In genomic region chr2:170120139-170121027, GRCm38 (mm10) we compare ENCODE assay signal across 21 mouse cellular contexts. TPM values are rescaled to one million over a fixed set of nuclear protein-coding genes. Genes with fewer than 3 reads are reported as not detected.
DNase-seq lines count a peak whose midpoint lies in the region; ATAC-seq and TF ChIP-seq lines count a peak whose summit lies in the region.
"Had no signal": no experiment of that assay in that cellular context is flagged by ENCODE, and none has a peak within 500 bp of the region (broad histone marks: within the 10 kb centered on the region; RNA-seq: fewer than 3 reads in every experiment).

No protein-coding gene starts in this region.

- H3K9ac ChIP-seq in heart, embryonic 11.5 days (ENCODE audit: low read depth, low read length): no peak overlapping the region
- H3K9ac ChIP-seq: embryonic facial prominence, embryonic 12.5 days; forebrain, postnatal 0 days; limb, embryonic 15.5 days had no signal

- H3K4me1 ChIP-seq in E14TG2a.4 (replicated peaks; ENCODE audit: low read depth, low read length): peaks cover 97% of the 10 kb centered on the region
- H3K4me1 ChIP-seq in heart, embryonic 11.5 days (ENCODE audit: control insufficient read depth, insufficient read depth, low read length): peaks cover 3% of the 10 kb centered on the region; the same call in 1 of the 2 replicates

- peaks cover 96% of the 10 kb centered on the region for H3K36me3 ChIP-seq in E14TG2a.4 (ENCODE audit: insufficient read depth, low read length)
- peaks cover 22% of the 10 kb centered on the region for H3K36me3 ChIP-seq in myocyte (ENCODE audit: control insufficient read depth, insufficient read depth)
- H3K36me3 ChIP-seq in heart, embryonic 11.5 days (ENCODE audit: control insufficient read depth, insufficient read depth, low read length): peaks cover 23% of the 10 kb centered on the region

- TF ChIP-seq CTCF in E14TG2a.4 (conservative IDR thresholded peaks at IDR 0.05; ENCODE audit: low read length): no peak

- H3K79me2 ChIP-seq in myocyte (ENCODE audit: control insufficient read depth, insufficient read depth): peaks cover 53% of the 10 kb centered on the region

- intact Hi-C loops in left cerebral cortex, postnatal 4 days (cut with DNase I): no loop called here

- ATAC-seq in heart, embryonic 11.5 days (replicated peaks; ENCODE audit: insufficient number of reproducible peaks, low FRiP score, low TSS enrichment): no peak
- ATAC-seq: forebrain, postnatal 0 days had no signal

- H3ac ChIP-seq in myocyte (ENCODE audit: control insufficient read depth, insufficient read length): no peak overlapping the region

- no peak overlapping the region for H3K4me2 ChIP-seq in myocyte (ENCODE audit: low read depth)
- H3K4me2 ChIP-seq in heart, embryonic 11.5 days: no peak overlapping the region
- H3K4me2 ChIP-seq: embryonic facial prominence, embryonic 12.5 days; limb, embryonic 15.5 days; midbrain, embryonic 11.5 days had no signal

- no peaks in the 10 kb centered on the region for H3K9me3 ChIP-seq in E14TG2a.4 (ENCODE audit: low read length)
- no peaks in the 10 kb centered on the region for H3K9me3 ChIP-seq in heart, embryonic 11.5 days (replicated peaks; ENCODE audit: control insufficient read depth, low read length)
- H3K9me3 ChIP-seq: embryonic facial prominence, embryonic 12.5 days; hindbrain, embryonic 10.5 days; limb, embryonic 15.5 days had no signal

- 83% methylated on average over 19 of the region's 19 CpGs for WGBS in heart, embryonic 11.5 days (ENCODE audit: insufficient replicate concordance)

- H3K27ac ChIP-seq in heart, embryonic 11.5 days (ENCODE audit: low read depth, low read length): no peak overlapping the region
- H3K27ac ChIP-seq: embryonic facial prominence, embryonic 12.5 days; hindbrain, embryonic 10.5 days; limb, embryonic 15.5 days had no signal

- H3K27me3 ChIP-seq in E14TG2a.4 (ENCODE audit: insufficient read depth, low read length) (no peaks in the 10 kb centered on the region), myocyte (ENCODE audit: control insufficient read depth, insufficient read depth, insufficient read length) (no peaks in the 10 kb centered on the region)
- no peaks in the 10 kb centered on the region for H3K27me3 ChIP-seq in heart, embryonic 11.5 days (ENCODE audit: control insufficient read depth, insufficient read depth, low read length)
- H3K27me3 ChIP-seq: CH12.LX; embryonic facial prominence, embryonic 12.5 days; limb, embryonic 15.5 days had no signal

- peak; percentile 17 for DNase-seq in left cerebral cortex, postnatal 4 days
- no peak for DNase-seq in left cerebral cortex, adult 8-10 months (ENCODE audit: low spot score in 2 of 2)
- peak; percentile 84 for DNase-seq in adrenal gland, adult 8-10 months
- DNase-seq in Muller cell, postnatal 12 days (ENCODE audit: inconsistent ontology term): no peak
- DNase-seq: cerebellum, adult 11 months; forebrain, postnatal 0 days; kidney, adult 2 months; kidney, postnatal 25 days; layer of hippocampus, adult 9-11 months; lung, adult 2 months; retina, postnatal 1 day; right cerebral cortex, postnatal 4 days; thymus, adult 18-20 months had no signal

- H3K4me3 ChIP-seq in E14TG2a.4 (replicated peaks; ENCODE audit: low read length) (peak overlapping the region; percentile 50), myocyte (no peak overlapping the region)
- no peak overlapping the region for H3K4me3 ChIP-seq in heart, embryonic 11.5 days (ENCODE audit: low read depth, low read length)
- H3K4me3 ChIP-seq: embryonic facial prominence, embryonic 12.5 days; hindbrain, embryonic 10.5 days; limb, embryonic 15.5 days had no signal

- TF ChIP-seq POLR2A in myocyte (IDR thresholded peaks at IDR 0.05; ENCODE audit: insufficient read length, low read depth): no peak

TF ChIP-seq in myocyte, 11 proteins besides CTCF, POLR2A, EP300 and RAD21:
- TF ChIP-seq SRF (IDR thresholded peaks at IDR 0.05; ENCODE audit: control insufficient read depth, insufficient read length, low read depth): no peak
- TF ChIP-seq REST (IDR thresholded peaks at IDR 0.05; ENCODE audit: insufficient read depth, insufficient read length): no peak
- TF ChIP-seq TCF12 (IDR thresholded peaks at IDR 0.05; ENCODE audit: insufficient read depth, poor library complexity, severe bottlenecking): no peak
- TF ChIP-seq CEBPB (IDR thresholded peaks at IDR 0.05; ENCODE audit: insufficient read depth, poor library complexity, severe bottlenecking): peak; percentile 58
- peak; percentile 66 for TF ChIP-seq USF1 (IDR thresholded peaks at IDR 0.05; ENCODE audit: low read depth)
- TF ChIP-seq POLR2AphosphoS2 (IDR thresholded peaks at IDR 0.05; ENCODE audit: insufficient read length, low read depth): no peak
- no peak for TF ChIP-seq MYOG (IDR thresholded peaks at IDR 0.05; ENCODE audit: control insufficient read depth in 1 of 3, insufficient read depth in 1 of 3, insufficient read length in 2 of 3, low read depth in 2 of 3)
- no peak for TF ChIP-seq TCF3 (IDR thresholded peaks at IDR 0.05; ENCODE audit: insufficient read length, low read depth)
- no peak for TF ChIP-seq E2F4 (IDR thresholded peaks at IDR 0.05; ENCODE audit: insufficient read depth)

RNA-seq across cellular contexts. Expression of gene Zfp217, which starts 27.5 kb away (rescaled TPM):
- total RNA-seq in left cerebral cortex, postnatal 4 days (2021): 1 to 10 TPM; 3.8 to 4.0 TPM
- total RNA-seq in left cerebral cortex, adult 8-10 months (2022): 1 to 10 TPM; 2.5 to 4.4 (median 3.3) TPM
- 10 to 100 TPM; 23.0 to 38.9 (median 32.6) TPM for total RNA-seq in adrenal gland, adult 8-10 months (2022)
- 5.0 TPM for polyA plus RNA-seq in myocyte (2012; fragmentation: generic; extraction: Trizol)
- polyA plus RNA-seq in heart, embryonic 11.5 days (2014; fragmentation: Nextera tagmentation; extraction: Ambion mirVana): 2.9 and 3.7 TPM in 2 replicates

Comparison
In these comparisons a context has a peak if more than half of its experiments do, and no peak if none do; other contexts are left out.
1. DNase-seq: peak in left cerebral cortex, postnatal 4 days (single experiment) and adrenal gland, adult 8-10 months (single experiment); none in left cerebral cortex, adult 8-10 months (0 of 2) and Muller cell, postnatal 12 days (single experiment).
2. RNA of gene Zfp217, which starts 27.5 kb away (total RNA-seq): 23.0 to 38.9 TPM in adrenal gland, adult 8-10 months; 3.8 to 4.0 TPM in left cerebral cortex, postnatal 4 days and 2.5 to 4.4 TPM in left cerebral cortex, adult 8-10 months; every median in the first group is over 4 times any median in the second.